Mouse (Mus musculus): ENCODE measurements around the gene Grm4.

Gene Grm4

GRCm38 (mm10) chr17:27385513-27386261, 135.5 kb downstream of the Grm4 start:
- no peak for DNase-seq

GRCm38 (mm10) chr17:27382916-27383315, 138.3 kb downstream of the Grm4 start:
- DNase-seq = peak; percentile 45

- peak; percentile 62 for DNase-seq
Observed at GRCm38 (mm10) chr17:27380911-27381459, 140.2 kb downstream of the Grm4 start.

- no peak for DNase-seq
Observed at GRCm38 (mm10) chr17:27378977-27379376, 142.2 kb downstream of the Grm4 start.

GRCm38 (mm10) chr17:27377151-27377550, 144.1 kb downstream of the Grm4 start:
- no peak for DNase-seq

- DNase-seq = no peak
Observed at GRCm38 (mm10) chr17:27375551-27375950, 145.7 kb downstream of the Grm4 start.
